Mouse (Mus musculus) cerebellum, adult 11 months (tissue): Measurements from ENCODE around the gene Guca2b.

Experiments used
- DNase-seq: peaks from one replicate; pipeline ENCODE4 v3.0.0; 2022

The Guca2b gene

GRCm38 (mm10) chr4:119658731-119659130 is at the start of gene Guca2b:
TSS of gene Guca2b (minus strand) at chr4:119658954.
- no peak for DNase-seq

GRCm38 (mm10) chr4:119707751-119708150 is 49.0 kb upstream of the Guca2b start:
- DNase-seq = no peak

- DNase-seq = no peak
Observed at GRCm38 (mm10) chr4:119707326-119707725, 48.6 kb upstream of the Guca2b start.

GRCm38 (mm10) chr4:119703965-119704364 is 45.2 kb upstream of the Guca2b start:
- DNase-seq = no peak

- DNase-seq = no peak
Observed at GRCm38 (mm10) chr4:119701269-119701954, 42.7 kb upstream of the Guca2b start.

GRCm38 (mm10) chr4:119698339-119698738 is 39.6 kb upstream of the Guca2b start:
- DNase-seq = peak; percentile 11

GRCm38 (mm10) chr4:119685746-119686145 is 27.0 kb upstream of the Guca2b start:
- DNase-seq = no peak

GRCm38 (mm10) chr4:119682596-119682995 is 23.8 kb upstream of the Guca2b start:
- no peak for DNase-seq

GRCm38 (mm10) chr4:119672685-119673084 is 13.9 kb upstream of the Guca2b start:
- DNase-seq = no peak

- no peak for DNase-seq
Observed at GRCm38 (mm10) chr4:119671164-119671563, 12.4 kb upstream of the Guca2b start.

- DNase-seq = no peak
Observed at GRCm38 (mm10) chr4:119670736-119671135, 12.0 kb upstream of the Guca2b start.

- DNase-seq = no peak
Observed at GRCm38 (mm10) chr4:119670210-119670555, 11.4 kb upstream of the Guca2b start.

- DNase-seq = no peak
Observed at GRCm38 (mm10) chr4:119669356-119670209, 10.8 kb upstream of the Guca2b start.

GRCm38 (mm10) chr4:119668596-119668995 is 9.8 kb upstream of the Guca2b start:
- no peak for DNase-seq

GRCm38 (mm10) chr4:119668185-119668584 is 9.4 kb upstream of the Guca2b start:
- no peak for DNase-seq

GRCm38 (mm10) chr4:119667454-119667853 is 8.7 kb upstream of the Guca2b start:
- DNase-seq = peak; percentile 25

- DNase-seq = no peak
Observed at GRCm38 (mm10) chr4:119666116-119666515, 7.4 kb upstream of the Guca2b start.

- no peak for DNase-seq
Observed at GRCm38 (mm10) chr4:119665166-119665565, 6.4 kb upstream of the Guca2b start.

GRCm38 (mm10) chr4:119663409-119664095 is 4.8 kb upstream of the Guca2b start:
- no peak for DNase-seq

- DNase-seq = no peak
Observed at GRCm38 (mm10) chr4:119662976-119663375, 4.2 kb upstream of the Guca2b start.

- DNase-seq = no peak
Observed at GRCm38 (mm10) chr4:119662151-119662550, 3.4 kb upstream of the Guca2b start.

GRCm38 (mm10) chr4:119660007-119660406 is 1.3 kb upstream of the Guca2b start:
- no peak for DNase-seq

- DNase-seq = no peak
Observed at GRCm38 (mm10) chr4:119658246-119658645, 508 bp downstream of the Guca2b start.

GRCm38 (mm10) chr4:119657011-119657410 is 1.7 kb downstream of the Guca2b start:
- no peak for DNase-seq
